Mouse (Mus musculus): ENCODE data around the gene Pfdn4.

The Pfdn4 gene

GRCm38 (mm10) chr2:170497091-170497566, 901 bp downstream of the Pfdn4 start, which contains the start of gene Cyp24a1:
Gene Cyp24a1 (minus strand): TSS chr2:170497145.
- no peak for DNase-seq (ENCODE audit: extremely low read depth, low read depth, low spot score)

GRCm38 (mm10) chr2:170498011-170498410, 1.8 kb downstream of the Pfdn4 start:
- no peak for DNase-seq (ENCODE audit: extremely low read depth, low read depth, low spot score)

- DNase-seq (ENCODE audit: extremely low read depth, low read depth, low spot score): no peak
Observed at GRCm38 (mm10) chr2:170503343-170503742, 7.1 kb downstream of the Pfdn4 start.

GRCm38 (mm10) chr2:170503983-170504382, 7.8 kb downstream of the Pfdn4 start:
- DNase-seq (ENCODE audit: extremely low read depth, low read depth, low spot score): no peak

DNA sequence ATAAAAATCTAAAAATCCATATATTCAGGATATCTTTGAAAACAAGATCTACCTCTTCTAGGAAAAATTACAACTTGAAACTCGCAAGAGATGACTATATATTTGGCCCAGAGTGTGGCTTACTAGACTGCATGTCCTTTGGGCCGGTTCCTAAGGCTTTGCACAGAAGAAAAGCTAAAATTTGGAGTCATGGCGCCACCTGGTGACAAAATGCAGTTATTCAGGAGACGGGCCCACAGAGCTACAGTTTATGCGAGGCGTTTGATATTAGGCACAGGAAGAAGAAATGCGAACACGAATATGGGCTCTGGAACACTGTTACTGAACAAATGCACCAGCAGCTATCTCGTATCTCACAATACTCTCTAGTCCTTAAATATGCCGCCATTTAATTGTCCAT, 11.5 kb downstream of the Pfdn4 start:
- DNase-seq (ENCODE audit: extremely low read depth, low read depth, low spot score): no peak

GRCm38 (mm10) chr2:170508821-170509220, 12.6 kb downstream of the Pfdn4 start:
- DNase-seq (ENCODE audit: extremely low read depth, low read depth, low spot score): no peak

DNA sequence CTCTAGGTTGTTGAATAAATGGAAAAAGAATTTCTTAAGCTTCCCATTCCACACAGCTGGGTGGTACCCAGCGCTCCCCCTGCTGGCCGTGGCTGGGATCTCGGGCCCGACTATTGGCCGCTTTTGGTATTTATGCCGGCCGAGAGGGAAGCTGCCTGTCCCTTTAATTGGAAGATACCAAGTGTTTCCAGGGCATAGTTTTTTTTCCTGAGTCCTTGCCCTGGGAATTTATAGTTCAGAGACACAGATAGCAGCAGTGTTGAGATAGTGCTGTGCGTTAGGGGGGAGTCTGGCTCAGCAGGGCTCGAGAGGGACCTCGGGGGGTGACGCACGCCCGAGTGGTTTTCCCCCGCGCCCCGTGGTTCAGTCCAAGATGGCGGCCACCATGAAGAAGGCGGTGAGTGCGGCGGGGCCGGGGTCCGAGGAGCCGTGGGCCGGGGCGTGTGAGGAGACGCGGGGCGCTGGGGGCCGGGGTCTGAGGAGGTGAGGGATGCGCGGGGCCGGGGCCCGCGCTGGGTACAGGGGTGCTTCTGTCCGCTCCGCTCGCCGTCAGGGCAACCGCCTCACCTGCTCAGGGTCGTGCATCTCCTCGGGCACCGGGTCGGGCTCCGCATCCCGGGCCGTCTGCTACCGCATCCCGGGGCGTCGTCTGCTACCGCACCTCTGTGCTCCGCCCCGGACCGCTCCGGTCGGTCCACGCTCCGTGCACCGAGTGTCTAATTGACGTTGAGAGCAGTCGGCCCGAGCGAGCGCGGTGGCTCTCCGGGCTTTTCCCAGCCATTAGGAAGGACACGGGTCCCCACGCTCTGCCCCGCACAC, 15.1 kb downstream of the Pfdn4 start:
- DNase-seq (ENCODE audit: extremely low read depth, low read depth, low spot score): no peak

GRCm38 (mm10) chr2:170513756-170514155, 17.5 kb downstream of the Pfdn4 start:
- DNase-seq (ENCODE audit: extremely low read depth, low read depth, low spot score): no peak

GRCm38 (mm10) chr2:170520321-170520971, 24.2 kb downstream of the Pfdn4 start:
- DNase-seq (ENCODE audit: extremely low read depth, low read depth, low spot score): no peak

DNA sequence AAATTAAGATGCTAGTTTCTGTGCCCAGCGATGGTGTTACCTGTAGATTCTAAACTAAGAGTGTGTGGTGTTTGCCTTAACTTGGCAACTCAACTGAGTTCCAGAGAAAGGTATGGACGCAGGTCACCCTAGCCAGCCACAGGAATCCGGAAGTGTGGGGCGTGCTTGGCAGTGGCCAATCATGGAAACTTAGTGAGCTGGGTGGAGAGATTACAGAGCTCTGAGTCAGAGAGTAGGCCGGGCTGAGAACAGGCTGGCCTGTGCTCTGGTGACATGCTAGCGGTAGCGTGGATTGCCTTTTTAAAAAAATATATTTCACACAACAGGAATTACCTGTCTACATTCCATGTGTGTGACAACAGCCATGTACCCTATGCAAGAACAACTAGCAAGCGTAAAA, 30.3 kb downstream of the Pfdn4 start:
- DNase-seq (ENCODE audit: extremely low read depth, low read depth, low spot score): no peak

DNA sequence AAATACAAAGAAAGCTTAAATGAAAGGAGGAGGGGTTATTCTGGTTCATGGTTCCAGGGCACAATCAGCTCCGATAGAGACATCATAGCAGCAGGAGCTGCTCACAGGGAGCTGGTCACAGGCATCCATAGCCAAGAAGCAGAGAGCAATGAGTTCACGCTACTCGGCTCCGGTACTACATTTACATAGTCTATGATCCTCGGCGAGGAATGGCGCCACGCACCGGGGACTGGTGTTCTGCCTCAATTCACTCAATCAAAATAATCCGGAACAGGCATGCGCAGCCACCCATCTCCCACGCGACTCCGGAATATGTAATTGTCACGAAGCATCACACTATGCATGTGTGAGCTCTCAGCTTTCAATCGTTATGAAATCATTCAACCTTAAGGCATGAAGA, 31.8 kb downstream of the Pfdn4 start:
- DNase-seq (ENCODE audit: extremely low read depth, low read depth, low spot score): no peak

DNA sequence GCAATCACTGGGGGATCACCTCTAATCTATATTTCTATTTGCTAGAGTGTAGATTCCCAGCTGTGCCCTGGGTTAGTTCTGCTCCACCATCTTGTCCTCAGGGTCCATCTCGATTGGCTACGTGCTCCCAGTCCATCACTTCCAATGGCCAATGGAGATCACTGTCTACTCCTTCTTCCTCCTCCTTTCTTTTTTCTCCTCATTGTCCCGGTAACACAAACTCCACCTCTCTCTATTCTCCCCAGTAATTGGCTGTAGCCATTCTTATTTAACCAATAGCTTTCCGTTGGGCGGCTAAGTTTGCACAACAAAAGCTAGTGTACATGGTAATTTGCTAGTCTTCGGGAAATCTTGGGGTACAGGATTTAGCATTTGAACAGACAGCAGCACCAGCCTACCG, 33.5 kb downstream of the Pfdn4 start:
- DNase-seq (ENCODE audit: extremely low read depth, low read depth, low spot score): no peak

- DNase-seq (ENCODE audit: extremely low read depth, low read depth, low spot score): no peak
Observed at GRCm38 (mm10) chr2:170530256-170530655, 34.0 kb downstream of the Pfdn4 start.

DNA sequence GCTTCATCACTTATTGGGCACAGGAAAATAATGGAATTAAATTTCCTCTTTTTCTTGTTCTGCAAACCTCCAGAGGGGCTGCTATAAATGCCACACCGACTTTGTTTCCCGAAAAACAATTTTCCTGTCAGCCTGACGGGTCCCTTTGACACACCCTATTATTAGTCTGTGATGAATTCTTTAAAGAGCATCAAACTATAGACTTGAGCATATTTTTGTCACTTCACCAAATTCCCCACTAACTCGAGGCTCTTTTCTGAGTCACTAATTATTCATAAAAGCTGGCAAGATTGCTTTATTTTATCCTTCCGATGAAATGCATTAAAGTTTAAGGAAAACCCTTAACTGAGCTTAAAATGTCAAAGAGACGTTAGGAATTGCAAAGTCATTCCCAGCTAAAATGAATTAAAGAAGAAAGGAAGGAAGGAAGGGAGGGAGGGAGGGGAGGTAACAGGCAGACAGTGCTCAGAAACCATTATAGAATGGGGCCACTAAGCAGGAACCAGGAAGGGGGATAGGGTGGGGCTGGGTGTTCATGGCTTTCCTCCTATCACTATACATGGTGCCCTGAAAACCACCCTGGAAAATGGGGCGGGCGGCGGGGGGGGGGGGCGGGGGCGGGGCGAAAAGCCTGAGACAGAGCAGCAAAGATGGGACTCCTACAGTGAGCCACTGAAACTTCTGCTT, 38.0 kb downstream of the Pfdn4 start:
- no peak for DNase-seq (ENCODE audit: extremely low read depth, low read depth, low spot score)

- no peak for DNase-seq (ENCODE audit: extremely low read depth, low read depth, low spot score)
Observed at GRCm38 (mm10) chr2:170534803-170535174, 38.6 kb downstream of the Pfdn4 start.

GRCm38 (mm10) chr2:170535841-170536240, 39.6 kb downstream of the Pfdn4 start:
- DNase-seq (ENCODE audit: extremely low read depth, low read depth, low spot score): no peak

- DNase-seq (ENCODE audit: extremely low read depth, low read depth, low spot score): no peak
Observed at GRCm38 (mm10) chr2:170539211-170539610, 43.0 kb downstream of the Pfdn4 start.

DNA sequence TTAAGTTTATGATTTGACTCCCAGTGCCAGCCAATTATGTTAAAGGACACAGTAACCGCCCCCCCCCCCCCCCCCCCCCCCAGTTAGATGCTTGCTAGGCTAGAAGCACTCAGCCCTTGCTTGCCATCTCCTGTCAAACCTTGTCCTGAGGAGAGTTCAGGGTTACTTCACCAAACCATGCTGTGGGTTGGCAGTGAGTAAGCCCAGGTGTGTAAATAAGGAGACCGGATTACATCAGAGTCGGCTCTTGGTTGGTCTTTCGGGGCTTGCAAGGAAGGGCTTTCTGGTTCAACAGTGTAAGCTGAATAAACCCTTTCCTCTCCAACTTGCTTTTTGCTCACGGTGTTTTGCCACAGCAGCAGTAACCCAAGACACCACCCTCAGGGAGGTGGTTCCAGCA, 47.4 kb downstream of the Pfdn4 start:
- no peak for DNase-seq (ENCODE audit: extremely low read depth, low read depth, low spot score)

DNA sequence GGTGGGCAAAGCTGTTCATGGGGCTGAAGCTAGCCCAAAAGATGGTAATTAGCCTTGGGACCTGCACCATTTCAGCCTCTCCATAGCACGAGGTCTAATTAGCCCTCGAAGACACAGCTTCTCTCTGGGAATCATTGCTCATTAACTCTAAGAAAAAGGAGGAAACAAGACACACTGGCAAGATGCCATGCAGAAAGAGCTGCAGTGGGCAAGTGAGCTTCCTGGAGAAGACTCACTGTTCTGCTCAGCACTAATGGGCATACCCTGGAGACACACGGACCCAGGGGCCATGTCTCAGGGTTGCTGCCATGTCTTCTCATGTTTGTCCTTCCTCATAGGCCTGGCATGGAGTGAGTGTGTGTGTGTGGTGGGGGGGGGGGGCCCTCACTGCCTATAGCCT, 47.9 kb downstream of the Pfdn4 start:
- no peak for DNase-seq (ENCODE audit: extremely low read depth, low read depth, low spot score)

DNA sequence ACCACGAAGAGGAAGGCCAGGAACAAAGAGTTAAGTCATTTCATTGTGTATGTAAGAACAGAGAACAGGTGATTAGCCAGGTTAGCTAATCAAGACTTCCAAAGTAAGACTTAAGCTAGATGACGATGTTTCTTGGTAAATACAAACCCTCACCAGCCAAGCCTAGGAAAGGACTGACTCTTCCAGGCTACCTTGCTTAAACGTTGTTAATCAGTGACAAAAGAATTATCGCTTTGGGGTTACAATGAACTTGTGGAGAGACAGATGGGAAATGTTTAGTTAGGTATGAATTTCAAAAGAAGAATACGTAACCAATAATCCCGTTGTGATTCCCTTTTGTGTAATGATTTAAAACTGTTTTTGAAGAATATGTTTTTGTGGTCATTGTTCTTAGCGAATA, 48.7 kb downstream of the Pfdn4 start:
- DNase-seq (ENCODE audit: extremely low read depth, low read depth, low spot score): peak; percentile 28

GRCm38 (mm10) chr2:170545745-170546144, 49.5 kb downstream of the Pfdn4 start:
- DNase-seq (ENCODE audit: extremely low read depth, low read depth, low spot score): no peak

DNA sequence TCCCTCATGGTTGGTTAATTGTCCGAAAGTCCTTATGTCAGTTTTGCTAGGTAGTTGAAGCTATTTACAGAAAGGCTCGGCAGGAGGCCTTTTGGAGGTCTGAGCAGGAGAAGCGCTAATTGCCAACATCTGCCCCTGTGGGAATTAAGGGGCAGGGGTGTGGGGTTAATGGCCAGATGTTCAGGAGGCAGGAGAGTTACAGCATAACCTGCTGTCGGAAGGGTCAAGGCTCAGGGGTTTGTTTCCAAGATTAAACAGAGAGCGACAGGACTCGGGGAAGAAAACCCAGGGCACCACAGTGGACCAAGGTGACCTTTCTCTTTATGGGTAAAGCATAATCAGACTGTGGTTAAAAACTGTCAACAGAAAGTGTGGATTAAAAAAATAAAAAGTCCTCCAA, 51.3 kb downstream of the Pfdn4 start:
- DNase-seq (ENCODE audit: extremely low read depth, low read depth, low spot score): no peak
